Mouse (Mus musculus) midbrain, embryonic 11.5 days (tissue): ENCODE data around the gene Tas1r3. TPM values are rescaled to one million over a fixed set of nuclear protein-coding genes. Genes with fewer than 3 reads are reported as not detected.

Experiments used
- ATAC-seq: fragments of 200-750 bp; cut with Nextera tagmentation; 2 replicates; pipeline ENCODE4 v1.8.0; 2017; ENCODE audit warnings: moderate TSS enrichment, moderate library complexity; ENCODE audit not compliant: low FRiP score
- DNase-seq: peaks from one replicate; pipeline ENCODE4 v3.0.0; 2015; ENCODE audit warnings: low spot score; ENCODE audit errors: missing footprints
- H3K27ac ChIP-seq: fragments of 300-500 bp; sonication (generic); 2 replicates; pipeline ENCODE4 v1.5.1; 2014; ENCODE audit warnings: low read depth, low read length
- H3K27me3 ChIP-seq: fragments of 300-500 bp; sonication (generic); 2 replicates; pipeline ENCODE4 v1.6.1; 2014; ENCODE audit warnings: mild to moderate bottlenecking, low read length, moderate library complexity, mixed read lengths; ENCODE audit not compliant: control insufficient read depth, insufficient read depth
- H3K36me3 ChIP-seq: fragments of 300-500 bp; sonication (generic); 2 replicates; pipeline ENCODE4 v1.6.1; 2014; ENCODE audit warnings: mild to moderate bottlenecking, low read length, moderate library complexity, mixed read lengths; ENCODE audit not compliant: control insufficient read depth, insufficient read depth
- H3K4me1 ChIP-seq: fragments of 300-500 bp; sonication (generic); 2 replicates; pipeline ENCODE4 v1.6.1; 2014; ENCODE audit warnings: low read length; ENCODE audit not compliant: control insufficient read depth, insufficient read depth
- H3K4me2 ChIP-seq: fragments of 300-500 bp; sonication (generic); 2 replicates; pipeline ENCODE4 v1.6.1; 2014; ENCODE audit warnings: mild to moderate bottlenecking, moderate library complexity
- H3K4me3 ChIP-seq: fragments of 300-500 bp; sonication (generic); 2 replicates; pipeline ENCODE4 v1.5.1; 2014; ENCODE audit warnings: low read depth, low read length
- H3K9ac ChIP-seq: fragments of 300-500 bp; sonication (generic); 2 replicates; pipeline ENCODE4 v1.6.1; 2014; ENCODE audit warnings: low read length
- H3K9me3 ChIP-seq: fragments of 300-500 bp; sonication (generic); 2 replicates; pipeline ENCODE4 v1.6.1; 2016; ENCODE audit warnings: low read length; ENCODE audit not compliant: control insufficient read depth
- WGBS: fragments of 180-500 bp; shearing (Covaris S2); extraction: QIAGEN DNeasy Blood & Tissue Kit; methylation state at CpG from one replicate; pipeline ENCODE4 v1.1.7; 2014; 5-methylcytosine and 5-hydroxymethylcytosine counted together
- polyA plus RNA-seq: library from polyadenylated mRNA; unstranded; fragments of >200 nt; fragmentation: Nextera tagmentation; extraction: Ambion mirVana; gene quantifications from 2 replicates; pipeline ENCODE4 v1.2.1, GENCODE M21; 2014

The Tas1r3 gene
- polyA plus RNA-seq, 1 experiment from 2014 or later, result 0.34 TPM

GRCm38 (mm10) chr4:155840076-155841002 is 22.8 kb downstream of the Tas1r3 start:
- no peaks in the 10 kb centered on the region for H3K36me3 ChIP-seq
- H3K4me3 ChIP-seq, result peak overlapping the region; percentile 39
- peak overlapping the region; percentile 73 for H3K9ac ChIP-seq
- peak overlapping the region; percentile 76 for H3K4me2 ChIP-seq
- H3K27me3 ChIP-seq, result peaks cover 7% of the 10 kb centered on the region; the same call in 1 of the 2 replicates
- ATAC-seq (peak; percentile 9), DNase-seq (peak; percentile 90)
- H3K4me1 ChIP-seq, result peaks cover 22% of the 10 kb centered on the region
- H3K9me3 ChIP-seq, result no peaks in the 10 kb centered on the region
- WGBS, result 9% methylated on average over 8 of the region's 8 CpGs
- peak overlapping the region; percentile 48; the same call in 1 of the 2 replicates for H3K27ac ChIP-seq

GRCm38 (mm10) chr4:155839483-155839910 is 23.7 kb downstream of the Tas1r3 start, which contains the start of gene Mxra8:
Gene Mxra8 (plus strand): TSS chr4:155839680.
- DNase-seq (peak; percentile 95), ATAC-seq (peak; percentile 91)
- peak within 1 kb of the TSS; percentile 73 for H3K9ac ChIP-seq
- H3K4me2 ChIP-seq, result peak within 1 kb of the TSS; percentile 76
- no peaks in the 10 kb centered on the region for H3K36me3 ChIP-seq
- peak within 1 kb of the TSS; percentile 48 for H3K27ac ChIP-seq
- peaks cover 22% of the 10 kb centered on the region for H3K4me1 ChIP-seq
- peak within 1 kb of the TSS; percentile 39 for H3K4me3 ChIP-seq
- peaks cover 7% of the 10 kb centered on the region; the same call in 1 of the 2 replicates for H3K27me3 ChIP-seq
- WGBS, result 2% methylated on average over 16 of the region's 16 CpGs
- H3K9me3 ChIP-seq, result no peaks in the 10 kb centered on the region

GRCm38 (mm10) chr4:155838187-155839153 is 24.7 kb downstream of the Tas1r3 start:
- H3K27ac ChIP-seq, result no peak overlapping the region
- peaks cover 22% of the 10 kb centered on the region for H3K4me1 ChIP-seq
- H3K36me3 ChIP-seq, result no peaks in the 10 kb centered on the region
- peaks cover 7% of the 10 kb centered on the region; the same call in 1 of the 2 replicates for H3K27me3 ChIP-seq
- WGBS, result 59% methylated on average over 8 of the region's 8 CpGs
- no peak overlapping the region; the same call in 1 of the 2 replicates for H3K9ac ChIP-seq
- H3K4me2 ChIP-seq, result no peak overlapping the region
- H3K4me3 ChIP-seq, result no peak overlapping the region
- ATAC-seq, result no peak
- no peaks in the 10 kb centered on the region for H3K9me3 ChIP-seq
- no peak for DNase-seq

GRCm38 (mm10) chr4:155837404-155838010 is 25.7 kb downstream of the Tas1r3 start:
- Histone ChIP-seq H3K27me3 (peaks cover 7% of the 10 kb centered on the region; the same call in 1 of the 2 replicates), H3K27ac (no peak overlapping the region), H3K36me3 (peaks cover 3% of the 10 kb centered on the region; the same call in 1 of the 2 replicates), H3K9ac (no peak overlapping the region), H3K4me3 (no peak overlapping the region), H3K9me3 (no peaks in the 10 kb centered on the region), H3K4me1 (peaks cover 23% of the 10 kb centered on the region), H3K4me2 (no peak overlapping the region)
- no peak for DNase-seq
- no peak for ATAC-seq
- WGBS, result 86% methylated on average over 11 of the region's 11 CpGs

- ATAC-seq, result peak; percentile 20; the same call in 1 of the 2 replicates
- WGBS, result 47% methylated on average over 2 of the region's 2 CpGs
Measured at GRCm38 (mm10) chr4:155833836-155834235, 29.3 kb downstream of the Tas1r3 start.

GRCm38 (mm10) chr4:155833234-155833633 is 29.9 kb downstream of the Tas1r3 start:
- Histone ChIP-seq H3K36me3 (peaks cover 3% of the 10 kb centered on the region; the same call in 1 of the 2 replicates), H3K27me3 (no peaks in the 10 kb centered on the region), H3K4me3 (no peak overlapping the region), H3K27ac (no peak overlapping the region), H3K4me2 (no peak overlapping the region), H3K9ac (no peak overlapping the region), H3K4me1 (peaks cover 8% of the 10 kb centered on the region), H3K9me3 (no peaks in the 10 kb centered on the region)
- no peak for DNase-seq
- WGBS, result 86% methylated on average over 4 of the region's 4 CpGs
- ATAC-seq, result no peak

More at GRCm38 (mm10) chr4:155833836-155834235, 29.3 kb downstream of the Tas1r3 start:
- peak; percentile 93 for DNase-seq
- H3K4me1 ChIP-seq, result peaks cover 8% of the 10 kb centered on the region
- no peak overlapping the region for H3K27ac ChIP-seq
- no peaks in the 10 kb centered on the region for H3K27me3 ChIP-seq
- H3K4me3 ChIP-seq, result no peak overlapping the region
- no peaks in the 10 kb centered on the region for H3K9me3 ChIP-seq
- H3K36me3 ChIP-seq, result peaks cover 3% of the 10 kb centered on the region; the same call in 1 of the 2 replicates
- no peak overlapping the region for H3K4me2 ChIP-seq
- no peak overlapping the region for H3K9ac ChIP-seq

GRCm38 (mm10) chr4:155832321-155832720 is 30.8 kb downstream of the Tas1r3 start:
- Histone ChIP-seq H3K9ac (peak overlapping the region; percentile 90), H3K4me2 (peak overlapping the region; percentile 96), H3K27ac (no peak overlapping the region), H3K4me3 (peak overlapping the region; percentile 87), H3K9me3 (no peaks in the 10 kb centered on the region), H3K27me3 (no peaks in the 10 kb centered on the region), H3K4me1 (peaks cover 8% of the 10 kb centered on the region), H3K36me3 (peaks cover 7% of the 10 kb centered on the region; the same call in 1 of the 2 replicates)
- 55% methylated on average over 10 of the region's 10 CpGs for WGBS
- DNase-seq, result no peak
- ATAC-seq, result no peak

- H3K4me1 ChIP-seq, result peaks cover 8% of the 10 kb centered on the region
- peak overlapping the region; percentile 90 for H3K9ac ChIP-seq
- ATAC-seq (no peak; the same call in 1 of the 2 replicates), DNase-seq (no peak)
- H3K27ac ChIP-seq, result peak overlapping the region; percentile 58; the same call in 1 of the 2 replicates
- no peaks in the 10 kb centered on the region for H3K27me3 ChIP-seq
- H3K36me3 ChIP-seq, result peaks cover 7% of the 10 kb centered on the region; the same call in 1 of the 2 replicates
- peak overlapping the region; percentile 87 for H3K4me3 ChIP-seq
- 2% methylated on average over 25 of the region's 25 CpGs for WGBS
- H3K9me3 ChIP-seq, result no peaks in the 10 kb centered on the region
- peak overlapping the region; percentile 96 for H3K4me2 ChIP-seq
Measured at GRCm38 (mm10) chr4:155831831-155832230, 31.3 kb downstream of the Tas1r3 start.
